Mouse (Mus musculus): ENCODE measurements around the gene Ece1. TPM values are rescaled to one million over a fixed set of nuclear protein-coding genes. Genes with fewer than 3 reads are reported as not detected.
"Not testable (repeated sequence)": the region's sequence is repeated elsewhere in the genome, so short reads cannot be mapped to it uniquely, and the experiment has no call there.

The Ece1 gene
- total RNA-seq, 4 experiments from 2014 or later, result 47.2 to 63.1 (median 53.9) TPM

DNA sequence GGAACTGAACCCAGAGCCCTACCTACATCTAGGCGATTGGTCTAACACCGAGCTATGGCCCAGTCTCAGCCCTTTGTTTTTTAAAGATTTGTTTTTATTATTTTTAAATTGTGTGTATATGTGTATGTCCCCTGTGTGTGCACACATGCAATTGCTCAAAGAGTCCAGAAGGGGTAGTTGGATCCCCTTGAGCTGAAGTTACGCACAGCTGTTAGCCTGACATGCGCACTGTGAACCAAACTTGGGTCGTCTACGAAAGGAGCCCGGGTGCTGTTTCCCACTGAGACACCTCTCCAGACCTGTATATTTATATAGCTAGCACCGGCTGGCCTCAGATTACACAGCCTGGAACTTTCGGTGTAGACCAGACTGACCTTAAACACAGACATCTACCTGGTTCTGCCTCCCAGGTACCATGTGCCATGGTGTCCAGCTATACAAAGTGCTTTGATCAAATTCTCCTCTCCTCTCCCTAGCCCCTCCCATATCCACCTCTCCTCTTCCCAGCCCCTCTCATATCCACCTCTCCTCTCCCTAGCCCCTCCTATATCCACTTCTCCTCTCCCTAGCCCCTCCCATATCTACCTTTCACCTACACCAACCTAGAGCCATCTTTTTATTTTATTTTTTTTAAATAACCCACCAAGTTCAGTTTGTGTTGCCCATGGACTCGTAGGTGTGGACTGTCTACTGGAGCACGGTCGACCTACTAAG is 79.3 kb downstream of the Ece1 start:
- DNase-seq (ENCODE audit: low spot score in 2 of 2), result no peak

DNA sequence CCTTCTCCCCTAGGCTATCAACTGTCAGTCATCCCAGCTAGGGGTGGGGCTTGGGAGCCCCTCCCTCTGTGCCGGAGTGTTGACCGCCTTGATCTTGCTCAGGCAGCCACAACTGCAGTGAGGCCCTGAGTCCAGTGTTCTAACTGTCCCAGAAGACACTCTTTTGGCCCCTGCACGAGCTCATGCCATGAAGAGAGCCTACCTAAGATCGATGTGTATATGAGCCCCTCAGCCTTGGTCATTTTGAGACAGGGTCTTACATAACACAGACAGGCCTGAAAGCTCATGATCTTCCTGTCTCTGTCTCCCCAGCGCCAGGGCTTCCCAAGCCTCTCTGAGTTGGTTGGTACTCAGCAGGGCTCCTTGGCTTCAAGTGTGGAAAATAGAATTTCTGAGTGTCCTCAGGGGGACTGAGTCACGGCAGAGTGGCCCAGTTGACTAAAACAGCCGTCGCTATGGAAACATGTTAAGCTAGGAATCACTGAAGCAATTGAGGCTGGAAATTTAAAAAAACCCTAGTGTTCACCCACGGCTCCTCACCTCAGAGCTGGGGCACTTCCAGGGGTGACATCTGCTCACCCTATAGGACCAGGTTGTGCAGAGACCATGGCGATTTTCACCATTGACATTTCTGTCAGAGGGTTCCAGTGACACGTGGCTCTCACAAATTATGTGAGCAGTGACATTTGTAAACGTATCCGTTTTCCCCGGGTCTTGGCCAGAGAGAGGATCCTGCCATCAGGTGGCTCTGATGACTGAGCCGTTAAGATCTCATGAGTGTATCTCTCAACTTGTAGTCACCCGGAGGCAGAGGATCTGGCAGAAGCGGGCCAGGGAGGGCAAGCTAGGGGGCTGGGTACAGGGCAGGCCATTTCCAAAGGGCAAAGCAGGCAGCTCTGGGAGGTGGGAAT is 80.1 kb downstream of the Ece1 start:
- DNase-seq (ENCODE audit: low spot score in 2 of 2), result peak in 1 of 2 experiments; percentile 28

- DNase-seq (ENCODE audit: low spot score in 2 of 2), result peak in 1 of 2 experiments; percentile 26
Measured at GRCm38 (mm10) chr4:137942782-137943486, 80.9 kb downstream of the Ece1 start.

GRCm38 (mm10) chr4:137943540-137943939 is 81.5 kb downstream of the Ece1 start:
- no peak for DNase-seq (ENCODE audit: low spot score in 2 of 2)

DNA sequence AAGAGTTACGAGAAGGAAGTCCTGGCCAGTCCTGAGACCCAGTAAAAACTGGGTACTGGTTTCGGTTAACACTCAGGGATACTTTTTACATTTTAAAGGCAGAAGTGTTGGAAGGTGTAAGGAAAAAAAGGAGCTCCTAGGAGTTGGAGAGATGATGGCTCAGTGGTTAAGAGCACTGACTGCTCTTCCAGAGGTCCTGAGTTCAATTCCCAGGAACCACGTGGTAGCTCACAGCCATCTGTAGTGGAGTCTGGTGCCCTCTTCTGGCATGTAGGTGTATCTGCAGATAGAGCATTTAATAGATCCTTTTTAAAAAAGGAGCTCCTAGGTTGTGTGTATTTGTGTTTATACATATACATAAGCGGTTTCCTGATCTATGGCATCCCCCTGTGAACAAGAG is 83.3 kb downstream of the Ece1 start:
- DNase-seq (ENCODE audit: low spot score in 2 of 2), result no peak

GRCm38 (mm10) chr4:137946419-137946818 is 84.4 kb downstream of the Ece1 start:
- no peak for DNase-seq (ENCODE audit: low spot score in 2 of 2)

DNA sequence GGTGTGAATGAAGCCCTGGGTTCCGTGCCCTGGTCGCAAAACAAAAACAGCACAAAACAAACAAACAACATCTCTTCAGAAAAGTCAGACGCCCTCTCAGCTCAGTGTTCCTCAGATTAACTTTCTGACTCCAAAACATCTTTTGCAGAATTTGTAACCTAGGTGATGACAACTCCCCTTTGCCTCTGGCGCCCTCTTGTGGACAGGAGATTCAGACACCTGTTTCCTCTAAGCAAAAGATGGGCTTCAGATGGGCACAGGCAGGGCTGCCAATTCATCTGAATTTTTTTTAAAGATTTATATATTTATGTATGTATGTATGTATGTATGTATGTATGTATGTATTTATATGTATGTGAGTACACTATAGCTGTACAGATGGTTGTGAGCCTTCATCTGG is 90.8 kb downstream of the Ece1 start:
- DNase-seq (ENCODE audit: low spot score in 2 of 2), result peak in 1 of 2 experiments; percentile 76

- DNase-seq (ENCODE audit: low spot score in 2 of 2), result no peak
Measured at GRCm38 (mm10) chr4:137954184-137954583, 92.1 kb downstream of the Ece1 start.

GRCm38 (mm10) chr4:137954926-137955396 is 92.9 kb downstream of the Ece1 start:
- DNase-seq (ENCODE audit: low spot score in 2 of 2), result no peak

DNA sequence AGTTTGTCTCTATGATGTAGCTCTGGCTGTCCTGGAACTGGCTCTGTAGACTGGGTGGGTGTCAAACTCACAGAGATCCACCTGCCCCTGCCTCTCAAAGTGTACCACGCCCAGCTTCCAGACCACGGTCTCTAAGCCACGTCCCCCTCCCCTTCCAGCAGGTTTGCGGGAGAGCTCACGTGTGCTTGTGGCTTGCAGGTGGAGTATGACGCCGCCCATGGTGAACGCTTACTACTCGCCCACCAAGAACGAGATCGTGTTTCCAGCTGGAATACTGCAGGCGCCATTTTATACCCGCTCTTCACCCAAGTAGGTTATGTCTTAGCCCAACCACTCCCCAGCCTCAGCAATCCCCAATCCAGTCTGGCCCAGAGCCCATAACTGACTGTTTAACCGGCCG is 94.2 kb downstream of the Ece1 start:
- DNase-seq (ENCODE audit: low spot score in 2 of 2), result no peak

DNA sequence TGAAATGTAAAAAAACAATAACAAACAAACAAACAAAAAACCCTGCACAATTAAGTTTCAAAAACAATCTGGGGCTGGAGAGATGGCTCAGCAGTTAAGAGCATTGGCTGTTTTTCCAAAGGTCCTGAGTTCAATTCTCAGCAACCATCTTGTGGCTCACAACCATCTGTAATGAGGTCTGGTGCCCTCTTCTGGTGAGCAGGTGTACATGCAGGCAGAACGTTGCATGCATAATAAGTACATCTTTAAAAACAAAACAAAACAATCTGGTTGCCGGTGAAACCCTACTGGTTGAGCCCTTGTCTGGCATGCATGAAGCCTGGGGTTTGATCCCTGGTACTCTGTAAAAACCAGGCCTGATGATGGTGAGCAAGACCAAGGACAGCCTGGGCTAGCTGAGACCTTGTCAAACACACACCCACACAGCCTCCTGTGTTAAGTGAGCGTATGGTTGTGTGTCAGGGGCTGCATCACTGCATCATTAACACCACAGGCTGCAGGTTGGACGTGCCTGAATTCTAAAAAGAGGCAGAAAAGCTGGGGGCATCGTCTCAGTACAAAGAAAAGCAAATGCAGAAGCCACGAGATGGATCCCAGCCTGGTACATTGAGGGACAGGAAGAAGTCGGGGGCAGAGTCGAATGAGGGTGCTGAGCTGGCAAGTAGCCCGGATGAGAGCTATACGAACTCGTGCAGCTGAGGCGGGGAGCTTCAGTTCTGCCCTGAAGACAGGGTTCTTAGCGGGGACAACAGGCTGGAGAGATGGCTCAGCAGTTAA is 98.0 kb downstream of the Ece1 start:
- DNase-seq (ENCODE audit: low spot score in 2 of 2), result no peak

- no peak for DNase-seq (ENCODE audit: low spot score in 2 of 2)
Measured at GRCm38 (mm10) chr4:137960757-137961156, 98.7 kb downstream of the Ece1 start.

GRCm38 (mm10) chr4:137962643-137963350 is 100.8 kb downstream of the Ece1 start:
- DNase-seq (ENCODE audit: low spot score in 2 of 2), result no peak

DNA sequence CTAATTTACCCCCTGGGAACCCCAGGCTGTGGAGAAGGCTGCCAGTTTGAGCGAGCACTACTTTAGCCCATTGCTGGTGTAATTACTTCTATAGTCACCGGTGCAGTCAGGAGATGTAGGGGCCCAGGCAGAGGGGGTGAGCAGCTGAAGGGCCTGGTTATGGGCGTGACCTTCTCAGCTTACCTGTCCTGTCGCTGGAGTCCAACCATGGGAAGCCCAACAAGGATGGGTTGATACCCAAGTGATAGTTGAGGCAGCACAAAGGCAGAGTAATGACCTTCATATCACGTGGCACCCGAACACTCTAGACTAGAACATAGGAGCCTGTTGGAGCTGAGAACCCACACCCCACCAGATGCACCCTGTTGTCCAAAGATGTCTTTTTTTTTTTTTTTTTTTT is 101.4 kb downstream of the Ece1 start:
- DNase-seq (ENCODE audit: low spot score in 2 of 2), result no peak

DNA sequence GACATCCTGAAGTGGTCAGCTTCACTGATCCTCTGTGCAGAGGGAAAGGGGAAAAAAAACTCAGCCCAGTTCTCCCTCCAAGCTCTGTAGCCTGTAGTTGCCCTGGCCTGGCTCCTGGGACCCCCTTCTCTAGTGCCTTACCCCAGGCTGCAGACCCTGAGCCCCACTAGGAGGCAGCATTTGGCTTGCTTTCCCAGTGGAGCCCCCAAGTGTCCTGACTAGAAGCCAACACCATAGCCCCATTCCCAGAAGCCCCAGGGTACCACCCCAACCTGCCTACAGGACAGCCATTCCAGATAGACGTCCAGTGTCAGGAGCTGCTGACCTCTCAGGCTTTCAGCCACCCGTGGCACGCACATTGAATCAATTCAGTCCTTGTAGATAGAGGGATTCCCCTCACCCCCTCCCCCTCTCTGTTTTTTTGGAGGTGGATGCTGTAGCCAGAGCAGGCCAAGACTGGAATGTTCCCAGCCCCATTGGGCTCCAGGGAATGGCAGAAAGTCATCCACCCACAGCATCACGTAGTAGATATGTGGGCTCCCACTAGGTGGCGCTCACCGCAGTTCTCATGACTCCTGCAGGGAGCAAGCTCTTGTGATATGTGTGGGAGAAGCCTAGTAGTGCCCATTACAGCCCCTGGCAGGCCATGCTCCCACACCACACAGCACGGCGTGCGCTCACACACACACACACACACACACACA is 102.0 kb downstream of the Ece1 start:
- peak; percentile 72 to 85 for DNase-seq (ENCODE audit: low spot score in 2 of 2)

DNA sequence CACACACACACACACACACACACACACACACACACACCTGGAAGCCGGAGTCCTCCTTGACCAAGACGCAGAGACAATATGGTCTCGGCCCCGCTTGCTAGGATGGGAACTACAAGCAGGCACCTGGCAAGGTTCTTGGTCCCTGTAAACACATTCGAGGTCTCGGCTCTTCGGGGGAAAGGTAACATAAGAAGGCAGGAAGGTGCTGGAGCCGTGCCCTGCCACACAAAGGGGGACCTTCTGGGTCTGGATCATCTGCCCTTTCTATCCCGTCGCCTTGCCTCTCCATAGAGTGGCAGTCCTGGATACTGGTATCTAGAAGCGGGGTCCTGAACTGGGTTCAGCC is 102.5 kb downstream of the Ece1 start:
- DNase-seq (ENCODE audit: low spot score in 2 of 2), result no peak

- DNase-seq (ENCODE audit: low spot score in 2 of 2), result peak; percentile 64 to 80
Measured at GRCm38 (mm10) chr4:137968203-137968602, 106.2 kb downstream of the Ece1 start.

GRCm38 (mm10) chr4:137970623-137971199 is 108.7 kb downstream of the Ece1 start:
- DNase-seq (ENCODE audit: low spot score in 2 of 2), result not testable (repeated sequence)

GRCm38 (mm10) chr4:137974856-137975432 is 112.9 kb downstream of the Ece1 start:
- DNase-seq (ENCODE audit: low spot score in 2 of 2), result not testable (repeated sequence)

All from layer of hippocampus, adult 8-10 months (tissue).